Mouse (Mus musculus): ENCODE measurements around the gene Olfr67. TPM values are rescaled to one million over a fixed set of nuclear protein-coding genes. Genes with fewer than 3 reads are reported as not detected.
"Not testable (repeated sequence)": the region's sequence is repeated elsewhere in the genome, so short reads cannot be mapped to it uniquely, and the experiment has no call there.

Gene Olfr67
- total RNA-seq, 2 experiments from 2014 or later, result not detected

DNA sequence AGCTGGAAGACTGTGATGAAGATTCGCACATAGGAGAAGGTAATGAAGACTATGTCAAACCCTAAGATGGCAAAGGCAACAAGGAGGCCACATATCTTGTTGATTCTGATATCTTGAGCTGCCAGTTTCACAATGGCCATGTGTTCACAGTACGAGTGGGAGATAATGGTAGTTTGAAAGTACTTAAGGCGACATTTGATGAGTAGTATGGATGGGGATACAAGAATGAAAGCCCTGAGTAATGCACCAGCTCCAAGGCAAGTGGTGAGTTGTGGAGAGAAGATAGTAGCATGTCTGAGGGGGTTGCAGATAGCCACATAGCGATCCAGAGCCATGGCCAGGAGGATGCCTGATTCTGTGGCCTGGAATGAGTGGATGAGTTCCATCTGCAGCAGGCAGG is 14.0 kb downstream of the Olfr67 start:
- DNase-seq; intact Hi-C loops (cut with DNase I): not testable (repeated sequence)

DNA sequence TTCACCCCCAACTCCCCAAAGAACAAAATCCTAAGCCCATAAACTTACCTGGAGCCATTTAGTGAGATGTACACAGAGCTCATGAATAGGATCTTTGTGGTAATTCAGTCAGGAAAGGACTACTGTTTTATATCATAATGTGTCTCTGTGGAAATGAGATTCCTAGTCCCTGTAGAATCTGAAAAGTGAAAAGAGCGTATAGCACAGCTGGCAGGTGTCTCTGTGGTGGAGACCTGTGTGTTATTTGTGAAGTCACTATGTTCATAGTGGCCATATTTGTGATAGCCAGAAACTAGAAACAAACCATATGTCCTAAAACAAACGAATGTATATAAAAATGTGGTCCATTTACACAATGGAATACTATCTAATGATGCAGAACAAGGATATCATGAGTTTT is 20.1 kb downstream of the Olfr67 start, which contains the start of gene Olfr69:
Gene Olfr69, minus strand, starts transcription at position 101 of the 400 bp plus-strand sequence.
- no peak for DNase-seq
- intact Hi-C loops (cut with DNase I), result no loop called here

DNA sequence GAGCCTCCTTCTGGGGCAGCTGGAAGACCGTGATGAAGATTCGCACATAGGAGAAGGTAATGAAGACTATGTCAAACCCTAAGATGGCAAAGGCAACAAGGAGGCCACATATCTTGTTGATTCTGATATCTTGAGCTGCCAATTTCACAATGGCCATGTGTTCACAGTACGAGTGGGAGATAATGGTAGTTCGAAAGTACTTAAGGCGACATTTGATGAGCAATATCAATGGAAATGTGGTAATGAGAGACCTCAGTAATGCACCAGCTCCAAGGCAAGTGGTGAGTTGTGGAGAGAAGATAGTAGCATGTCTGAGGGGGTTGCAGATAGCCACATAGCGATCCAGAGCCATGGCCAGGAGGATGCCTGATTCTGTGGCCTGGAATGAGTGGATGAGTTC is 23.9 kb downstream of the Olfr67 start:
- DNase-seq; intact Hi-C loops (cut with DNase I): not testable (repeated sequence)

DNA sequence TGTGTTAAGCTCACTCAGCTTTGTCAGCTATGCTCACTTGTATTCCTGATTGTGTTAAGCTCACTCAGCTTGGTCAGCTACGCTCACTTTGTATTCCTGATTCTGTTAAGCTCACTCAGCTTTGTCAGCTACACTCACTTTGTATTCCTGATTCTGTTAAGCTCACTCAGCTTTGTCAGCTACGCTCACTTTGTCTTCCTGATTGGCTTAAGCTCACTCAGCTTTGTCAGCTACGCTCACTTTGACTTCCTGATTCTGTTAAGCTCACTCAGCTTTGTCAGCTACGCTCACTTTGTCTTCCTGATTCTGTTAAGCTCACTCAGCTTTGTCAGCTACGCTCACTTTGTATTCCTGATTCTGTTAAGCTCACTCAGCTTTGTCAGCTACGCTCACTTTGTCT is 29.4 kb downstream of the Olfr67 start:
- DNase-seq; intact Hi-C loops (cut with DNase I): not testable (repeated sequence)

DNA sequence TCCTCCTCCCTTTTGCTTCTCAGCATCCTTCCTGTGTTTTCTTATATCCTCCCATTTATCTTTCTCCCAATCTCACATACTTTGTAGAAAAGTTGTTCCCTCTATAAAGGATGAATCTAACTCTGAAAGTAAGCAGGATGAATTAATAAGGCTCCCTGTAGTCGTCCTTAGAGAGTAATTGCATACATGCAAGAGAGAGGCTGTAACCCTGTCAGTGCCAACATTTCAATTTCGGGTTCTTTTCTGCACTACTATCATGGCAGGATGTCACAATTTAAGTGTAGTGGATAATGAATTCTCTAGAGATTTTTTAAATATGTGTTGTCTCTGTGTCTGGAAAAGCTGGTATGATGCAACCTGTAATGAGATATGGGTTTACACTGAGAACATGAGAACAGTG is 34.4 kb downstream of the Olfr67 start, which contains the start of gene Olfr630:
Gene Olfr630, minus strand, starts transcription at position 101 of the 400 bp plus-strand sequence.
- no peak for DNase-seq
- intact Hi-C loops (cut with DNase I), result no loop called here

DNA sequence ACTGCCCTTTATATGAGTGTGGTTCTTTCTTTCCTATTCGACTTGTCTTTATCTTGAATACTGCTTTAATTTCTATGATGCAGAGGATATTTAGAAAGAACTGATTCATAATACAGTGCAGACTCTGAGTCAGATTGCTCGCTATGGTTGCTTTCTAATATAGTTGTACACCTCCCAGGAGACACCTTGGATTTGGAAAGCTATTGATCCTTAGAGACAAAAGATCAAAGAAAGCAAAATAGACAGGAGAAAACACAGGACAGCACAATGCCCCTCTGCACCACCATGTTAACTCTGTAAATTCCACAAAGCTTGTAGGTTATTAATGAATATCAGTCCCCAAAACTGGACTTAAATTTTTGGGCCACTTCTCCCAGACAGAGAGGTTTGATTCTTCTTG is 46.8 kb downstream of the Olfr67 start, which contains the start of gene Olfr629:
Gene Olfr629, minus strand, starts transcription at position 101 of the 400 bp plus-strand sequence.
- intact Hi-C loops (cut with DNase I), result no loop called here
- DNase-seq, result no peak

Other genes with a start within 250 kb of the Olfr67 start
- not detected for gene Olfr612, start 249.1 kb downstream of the Olfr67 start, total RNA-seq (2021)
- gene Olfr613, start 243.7 kb downstream of the Olfr67 start, total RNA-seq (2021), result not detected
- not detected for gene Olfr615, start 235.7 kb downstream of the Olfr67 start, total RNA-seq (2021)
- gene Olfr616, start 222.7 kb downstream of the Olfr67 start, total RNA-seq (2021), result not detected
- not detected for gene Olfr617, start 218.8 kb downstream of the Olfr67 start, total RNA-seq (2021)
- gene Olfr618, start 201.7 kb downstream of the Olfr67 start, total RNA-seq (2021), result not detected
- gene Olfr619, start 191.2 kb downstream of the Olfr67 start, total RNA-seq (2021), result not detected
- not detected for gene Olfr620, start 179.3 kb downstream of the Olfr67 start, total RNA-seq (2021)
- gene Olfr622, start 149.1 kb downstream of the Olfr67 start, total RNA-seq (2021), result not detected
- gene Olfr623, start 128.1 kb downstream of the Olfr67 start, total RNA-seq (2021), result not detected
- under 1 TPM in 1 of 2 experiments, not detected in 1; 0.08 TPM for gene Olfr624, start 120.6 kb downstream of the Olfr67 start, total RNA-seq (2021)
- not detected for gene Olfr625-ps1, start 109.1 kb downstream of the Olfr67 start, total RNA-seq (2021)
- gene Olfr243, start 77.2 kb downstream of the Olfr67 start, total RNA-seq (2021), result not detected
- not detected for gene Olfr628, start 61.4 kb downstream of the Olfr67 start, total RNA-seq (2021)
- gene Olfr629, start 46.9 kb downstream of the Olfr67 start, total RNA-seq (2021), result not detected
- gene Olfr630, start 34.5 kb downstream of the Olfr67 start, total RNA-seq (2021), result not detected
- gene Olfr69, start 20.2 kb downstream of the Olfr67 start, total RNA-seq (2021), result not detected
- gene Olfr68, start 12.1 kb downstream of the Olfr67 start, total RNA-seq (2021), result not detected
- 10 to 100 TPM in 1 of 2 experiments, 1 to 10 TPM in 1; 8.8 to 20.4 TPM for gene Hbb-bt, start 22.2 kb upstream of the Olfr67 start, total RNA-seq (2021)
- 100 to 1,000 TPM in 1 of 2 experiments, 10 to 100 TPM in 1; 41.0 to 135 TPM for gene Hbb-bs, start 36.3 kb upstream of the Olfr67 start, total RNA-seq (2021)
- not detected for gene Hbb-bh2, start 48.7 kb upstream of the Olfr67 start, total RNA-seq (2021)
- gene Hbb-bh1, start 51.3 kb upstream of the Olfr67 start, total RNA-seq (2021), result not detected
- gene Hbb-y, start 61.4 kb upstream of the Olfr67 start, total RNA-seq (2021), result not detected
- gene Olfr66, start 94.4 kb upstream of the Olfr67 start, total RNA-seq (2021), result not detected
- not detected for gene Olfr64, start 102.7 kb upstream of the Olfr67 start, total RNA-seq (2021)
- not detected for gene Olfr65, start 111.7 kb upstream of the Olfr67 start, total RNA-seq (2021)
- gene Olfr631, start 137.0 kb upstream of the Olfr67 start, total RNA-seq (2021), result not detected
- gene Olfr632, start 142.5 kb upstream of the Olfr67 start, total RNA-seq (2021), result not detected
- not detected for gene Olfr633, start 152.6 kb upstream of the Olfr67 start, total RNA-seq (2021)
- under 1 TPM in 1 of 2 experiments, not detected in 1; 0.08 TPM for gene Olfr635, start 179.3 kb upstream of the Olfr67 start, total RNA-seq (2021)
- not detected for gene Olfr638, start 206.9 kb upstream of the Olfr67 start, total RNA-seq (2021)
- under 1 TPM; 0.10 to 0.38 TPM for gene Olfr639, start 225.5 kb upstream of the Olfr67 start, total RNA-seq (2021)
- gene Olfr640, start 233.8 kb upstream of the Olfr67 start, total RNA-seq (2021), result not detected
- not detected for gene Olfr641, start 243.6 kb upstream of the Olfr67 start, total RNA-seq (2021)